Mouse (Mus musculus): Measurements from ENCODE around the gene Cbx8.

Cbx8 gene

DNA sequence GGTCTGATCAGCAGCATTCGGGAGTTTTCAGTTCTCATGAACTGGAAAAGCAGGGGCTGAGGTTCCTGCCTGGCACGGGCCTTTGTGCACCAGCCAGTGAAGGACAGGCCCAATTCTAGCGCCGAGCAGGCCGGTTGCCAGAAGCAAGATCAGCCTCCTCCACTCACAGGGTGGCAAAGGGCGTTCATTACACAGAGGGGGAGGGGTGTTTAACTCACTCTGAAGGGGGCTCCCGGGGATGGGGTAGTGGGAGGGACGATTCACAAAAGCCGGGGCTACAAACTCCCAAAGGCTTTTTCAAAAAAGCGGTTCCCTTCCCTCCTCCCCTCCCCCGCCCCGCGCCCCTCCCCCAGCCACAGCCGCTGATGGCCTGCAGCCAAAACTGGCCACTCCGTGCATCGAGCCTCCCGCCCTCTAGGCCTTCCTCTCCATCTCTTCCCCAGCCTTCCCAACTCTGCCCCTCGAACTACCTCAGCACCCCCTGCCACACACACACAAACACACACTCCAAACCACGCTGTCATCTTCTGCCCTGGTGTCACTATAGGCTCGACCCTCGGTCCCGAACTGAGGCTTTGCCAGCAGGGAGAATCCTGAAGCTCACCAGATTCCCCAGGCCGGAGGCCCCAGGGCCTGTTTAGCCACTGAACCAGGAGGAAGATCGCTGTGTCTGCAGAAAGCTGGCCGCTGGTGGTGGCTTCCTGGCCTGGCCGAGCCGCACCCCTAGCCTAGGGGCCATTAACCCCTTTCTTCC is 38.1 kb upstream of the Cbx8 start:
- DNase-seq, result peak; percentile 72

DNA sequence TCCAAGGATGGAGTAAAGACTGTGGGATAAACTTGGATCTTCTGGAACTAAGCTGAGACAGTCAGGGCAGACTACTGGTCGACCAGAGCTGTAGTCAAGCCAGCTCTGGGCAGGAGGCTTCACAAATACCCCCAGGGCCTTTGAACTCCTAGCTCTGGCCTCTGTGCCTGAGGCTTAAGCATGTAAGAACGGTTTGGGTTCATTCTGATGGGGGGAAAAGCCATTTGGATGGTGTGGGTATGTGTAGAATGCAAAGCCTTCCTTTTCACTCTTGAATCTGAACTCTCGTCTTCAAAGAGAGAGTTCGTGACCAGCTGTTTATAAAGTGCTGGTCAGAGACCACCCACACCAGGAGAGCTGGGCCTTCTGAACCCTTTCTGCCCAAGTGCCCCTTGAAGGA is 37.0 kb upstream of the Cbx8 start:
- DNase-seq, result no peak

- no peak for DNase-seq
These were observed 35.0 kb upstream of the Cbx8 start for GRCm38 (mm10) chr11:119075805-119076204.

GRCm38 (mm10) chr11:119073876-119074433 is 33.2 kb upstream of the Cbx8 start:
- DNase-seq, result no peak

DNA sequence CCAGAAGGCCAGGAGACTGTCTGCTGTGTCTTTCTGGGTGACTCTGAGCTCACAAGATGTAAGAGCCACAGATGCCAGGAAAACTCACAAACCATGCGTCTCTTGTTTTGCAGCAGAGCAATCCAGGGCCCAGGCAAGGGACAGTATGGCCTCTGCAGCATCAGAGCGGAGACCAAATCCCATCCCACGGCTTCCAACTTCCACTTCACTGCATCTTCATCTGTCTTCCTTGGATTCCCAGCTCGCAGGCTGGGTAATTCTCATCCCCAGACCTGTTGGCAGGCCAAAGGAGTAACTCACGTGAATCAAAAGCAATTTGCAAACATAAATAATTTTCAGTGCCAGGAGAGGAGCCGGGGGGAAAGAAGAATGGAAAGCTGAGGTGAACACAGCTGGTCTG is 32.2 kb upstream of the Cbx8 start:
- no peak for DNase-seq

DNA sequence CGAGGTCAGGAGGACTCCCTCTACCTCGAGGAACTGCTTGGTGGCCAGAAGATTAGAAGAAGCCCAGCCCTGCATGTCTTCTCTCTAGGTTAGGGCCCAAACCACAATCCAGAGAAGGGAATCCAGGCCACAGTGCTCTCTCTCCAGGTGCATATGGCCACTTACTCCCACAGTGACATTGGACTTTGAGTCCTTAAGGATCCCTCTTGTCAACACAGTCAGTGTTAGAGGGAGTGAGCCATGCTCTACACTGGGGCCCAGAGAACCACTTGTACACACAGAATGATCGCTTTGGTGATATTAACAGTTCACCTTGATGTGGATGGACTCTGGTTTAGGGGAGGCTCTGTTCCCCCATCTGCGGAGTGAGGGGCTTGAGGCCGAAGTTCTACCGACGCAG is 31.5 kb upstream of the Cbx8 start:
- no peak for DNase-seq

DNA sequence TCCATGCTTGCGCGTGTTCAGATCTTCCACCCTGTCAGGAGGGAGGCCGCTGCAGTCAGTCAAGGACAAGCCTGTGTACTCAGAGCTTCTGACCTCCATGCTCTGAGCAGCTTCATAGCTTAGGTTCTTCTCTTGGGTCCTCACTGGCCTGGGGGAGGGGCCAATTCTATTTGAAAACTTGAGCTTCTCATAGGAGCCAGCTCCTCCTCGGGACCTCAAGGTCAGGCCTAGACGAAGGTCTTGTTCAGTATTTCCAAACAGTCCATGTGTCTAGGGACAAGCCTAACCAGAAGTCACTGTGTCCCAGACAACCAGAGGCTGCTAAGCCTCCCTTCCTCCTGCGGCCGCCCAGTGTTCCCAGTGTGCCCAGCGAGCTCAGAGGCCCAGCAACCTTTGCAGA is 26.1 kb upstream of the Cbx8 start:
- DNase-seq, result no peak

DNA sequence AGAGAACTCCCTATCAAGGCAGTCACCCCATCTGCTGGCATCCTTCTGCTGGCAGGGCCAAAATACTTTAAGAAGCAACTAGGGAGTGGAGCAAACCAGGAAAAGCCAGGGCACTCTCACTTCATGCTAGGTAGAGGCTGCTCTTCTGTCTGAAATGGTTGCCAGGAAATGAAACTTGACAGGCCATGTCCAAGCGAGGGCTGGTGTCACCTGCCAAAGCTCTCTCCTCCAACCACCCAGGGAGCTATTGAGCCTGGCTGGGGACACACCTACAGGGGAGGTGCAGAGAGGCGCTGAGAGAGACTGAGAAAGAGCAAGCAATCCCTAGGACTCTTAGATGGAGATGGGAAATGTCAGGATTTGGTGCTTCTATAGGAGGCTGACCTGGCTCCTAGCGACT is 18.5 kb upstream of the Cbx8 start:
- DNase-seq, result no peak

DNA sequence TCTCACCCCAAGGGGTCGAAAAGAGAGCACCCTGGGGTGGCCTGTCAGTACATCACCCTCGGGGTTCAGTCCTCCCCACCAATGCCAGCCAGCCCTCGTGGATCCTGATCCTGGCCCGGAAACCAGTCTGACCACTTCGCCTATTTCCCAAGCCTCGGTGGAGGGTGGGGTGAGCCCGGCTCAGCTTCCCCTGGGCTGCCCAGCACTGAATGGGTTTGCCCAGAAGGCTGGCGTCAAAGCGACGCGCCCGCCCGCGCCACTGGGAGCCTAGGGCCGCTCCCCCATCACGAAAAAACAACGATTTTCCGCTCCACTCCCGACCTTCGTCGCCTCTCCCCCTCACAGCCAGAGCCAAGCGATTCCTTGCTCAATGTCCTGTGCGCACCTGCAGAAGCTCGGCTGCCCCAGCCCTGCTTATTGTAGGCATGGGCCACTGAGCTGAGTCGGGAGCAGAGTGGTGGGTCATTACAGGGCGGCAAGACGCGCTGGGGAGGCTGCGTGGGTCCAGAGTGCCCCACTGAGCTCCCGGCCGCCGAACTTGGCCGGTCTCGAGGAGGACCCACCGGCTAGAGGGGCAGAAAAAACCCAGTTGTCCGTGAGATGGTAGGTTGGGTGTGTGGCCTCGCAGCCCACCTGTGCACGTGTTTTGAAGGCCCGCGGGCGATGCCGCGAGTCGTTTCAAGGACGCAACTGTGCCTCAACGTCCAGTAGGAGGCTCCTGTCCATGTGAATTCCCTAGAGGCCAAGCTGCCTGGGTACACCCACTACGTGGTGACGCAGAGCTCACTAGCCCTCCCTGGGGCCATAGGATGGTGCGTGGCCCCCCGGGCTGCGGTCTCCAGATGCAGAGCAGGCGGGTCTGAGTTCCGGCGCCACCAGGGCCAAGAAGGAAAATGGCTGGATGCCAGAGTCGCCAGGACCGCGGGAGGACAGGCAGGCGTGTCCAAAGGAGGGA is 17.5 kb upstream of the Cbx8 start:
- DNase-seq, result no peak

GRCm38 (mm10) chr11:119057291-119057690 is 16.5 kb upstream of the Cbx8 start:
- DNase-seq, result no peak

GRCm38 (mm10) chr11:119056301-119057211 is 15.8 kb upstream of the Cbx8 start:
- DNase-seq, result peak; percentile 83

DNA sequence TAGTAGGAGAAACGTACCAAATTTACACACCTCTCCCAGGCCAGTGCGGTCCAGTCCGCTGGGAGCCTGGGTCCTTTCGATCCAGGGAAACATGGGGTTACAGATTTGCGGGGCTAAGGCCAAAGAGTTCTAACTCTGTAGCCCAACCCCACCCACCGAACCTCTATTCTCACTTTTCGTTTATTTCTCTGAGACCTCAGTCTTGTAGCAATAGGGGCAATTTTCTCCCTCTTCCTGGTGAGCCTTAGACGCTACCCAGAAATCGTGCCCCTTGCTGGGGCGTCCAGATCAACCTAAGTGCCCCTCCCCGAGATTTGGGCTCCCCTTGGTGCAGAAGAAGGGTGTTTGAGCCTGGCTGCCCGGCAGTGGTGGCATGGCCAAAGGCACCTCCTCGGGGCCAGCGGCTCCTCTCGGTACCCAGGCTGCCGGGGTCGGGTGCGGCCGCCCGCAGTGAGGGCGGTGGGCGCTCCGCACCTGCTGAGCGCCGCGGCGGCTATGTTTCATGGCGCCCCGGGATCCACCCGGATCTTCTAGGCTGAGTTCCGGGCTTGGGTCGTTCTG is 14.9 kb upstream of the Cbx8 start:
- peak; percentile 53 for DNase-seq

- DNase-seq, result peak; percentile 46
These were observed 13.9 kb upstream of the Cbx8 start for GRCm38 (mm10) chr11:119054351-119055345.

DNA sequence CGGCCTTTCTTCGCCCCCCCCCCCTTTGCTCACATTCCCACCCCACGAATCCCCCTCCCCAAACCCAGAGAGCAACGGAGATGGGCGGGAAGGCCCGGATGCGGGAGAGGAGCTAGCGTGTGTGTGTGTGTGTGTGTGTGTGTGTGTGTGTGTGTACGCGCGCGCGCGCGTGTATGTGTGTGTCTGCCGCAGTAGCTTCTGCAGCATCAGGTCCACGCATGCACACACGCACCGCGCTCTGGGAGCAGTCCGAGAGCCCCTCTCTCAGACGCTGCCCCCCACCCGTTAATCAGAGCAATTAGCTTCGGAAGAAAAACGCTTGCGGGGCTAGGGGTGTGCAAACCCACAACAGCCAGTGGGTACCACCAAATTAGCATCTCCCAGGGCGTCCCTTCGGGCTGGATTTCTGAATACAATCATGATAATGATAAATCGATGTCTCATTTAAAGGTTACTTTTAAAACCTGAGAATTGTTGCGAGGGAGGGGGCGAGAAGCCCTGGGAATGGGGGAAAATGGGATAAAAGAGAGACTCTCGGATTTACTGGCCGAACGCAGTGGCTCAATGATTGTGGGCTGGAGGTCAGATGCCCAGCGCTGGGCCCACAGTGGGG is 13.1 kb upstream of the Cbx8 start:
- DNase-seq, result peak; percentile 79

DNA sequence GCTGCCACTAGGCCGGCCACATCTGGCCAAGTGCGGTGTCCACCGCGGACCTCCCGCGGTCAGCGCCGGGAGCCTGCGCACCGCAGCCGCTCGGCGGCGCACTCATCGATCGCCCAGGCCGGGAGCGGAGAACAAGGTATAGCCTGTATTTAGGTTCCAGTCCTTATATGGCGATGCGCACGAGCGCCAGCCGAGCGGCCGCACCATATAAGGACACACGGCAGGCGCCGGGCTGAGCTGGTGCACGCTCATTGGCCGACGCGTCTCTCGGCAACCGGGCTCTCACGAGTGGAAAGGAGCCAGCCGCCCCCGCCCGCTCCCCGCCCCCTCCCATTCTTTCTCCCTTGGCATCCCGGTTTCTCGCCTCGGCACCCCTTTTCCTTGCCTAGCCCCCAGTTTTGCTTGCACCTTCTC is 12.5 kb upstream of the Cbx8 start:
- DNase-seq, result peak; percentile 91

- no peak for DNase-seq
These were observed 12.0 kb upstream of the Cbx8 start for GRCm38 (mm10) chr11:119052661-119053256.

- no peak for DNase-seq
These were observed 11.3 kb upstream of the Cbx8 start for GRCm38 (mm10) chr11:119051927-119052660.

DNA sequence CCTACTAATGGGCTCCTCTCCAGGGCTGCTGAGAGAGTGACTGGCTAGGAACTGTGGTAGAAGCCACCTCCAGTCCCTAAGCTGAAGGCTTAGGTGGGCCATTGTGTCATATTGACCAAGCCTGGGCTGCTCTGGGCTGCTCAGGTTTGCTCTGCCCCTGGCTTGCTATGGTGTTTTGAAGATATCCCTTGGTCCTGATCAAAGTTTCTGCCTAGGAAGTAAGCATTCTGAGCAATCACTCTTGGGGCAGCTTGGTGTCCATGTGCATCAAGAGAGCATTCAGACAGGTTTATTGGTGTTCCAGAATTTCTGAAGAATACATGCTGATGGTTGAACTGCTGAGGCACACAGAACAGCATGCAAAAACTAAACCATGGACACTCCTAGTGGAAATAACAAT is 10.7 kb upstream of the Cbx8 start:
- no peak for DNase-seq

GRCm38 (mm10) chr11:119050361-119050760 is 9.6 kb upstream of the Cbx8 start:
- no peak for DNase-seq
